Mouse (Mus musculus) C2C12 (cell line): ENCODE measurements around the gene Ddx60.

Experiments
- CEBPB ChIP-seq: IDR thresholded peaks from one replicate; pipeline ENCODE4 v1.6.1; 2011; ENCODE audit warnings: low read depth, mild to moderate bottlenecking, control low read depth, moderate library complexity
- CTCF ChIP-seq: IDR thresholded peaks from one replicate; pipeline ENCODE4 v1.5.1; 2011; ENCODE audit not compliant: control insufficient read depth, insufficient read depth, insufficient read length
- FOSL1 ChIP-seq: IDR thresholded peaks from one replicate; pipeline ENCODE4 v1.8.0; 2011; ENCODE audit warnings: mild to moderate bottlenecking, low read length; ENCODE audit not compliant: poor library complexity, insufficient read depth, severe bottlenecking
- MAX ChIP-seq: IDR thresholded peaks from one replicate; pipeline ENCODE4 v1.6.1; 2011; ENCODE audit warnings: mild to moderate bottlenecking, control low read depth

DNA sequence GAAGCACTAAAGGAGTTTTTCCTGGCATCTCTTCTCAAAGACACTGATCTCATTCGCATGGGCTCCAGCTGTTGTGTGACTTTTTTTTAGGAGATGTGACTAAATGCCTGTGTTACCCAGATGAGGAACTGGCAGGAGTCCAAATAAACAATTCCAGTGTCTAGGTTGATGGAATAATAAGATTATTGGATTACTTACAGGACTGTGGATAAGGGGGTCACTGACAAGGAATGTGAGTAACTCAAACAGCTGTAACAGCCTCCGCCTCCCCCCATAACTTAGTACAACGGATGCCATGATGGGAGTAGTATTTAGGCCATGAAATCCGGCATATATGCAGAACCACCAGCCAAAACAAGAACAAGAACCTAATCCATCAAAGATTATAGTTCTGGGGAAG is 10.6 kb upstream of the Ddx60 start:
- TF ChIP-seq FOSL1 = no peak
- TF ChIP-seq CTCF = no peak
- TF ChIP-seq CEBPB = no peak
- TF ChIP-seq MAX = no peak
